Mouse (Mus musculus): ENCODE results near the gene Ttll1. TPM values are rescaled to one million over a fixed set of nuclear protein-coding genes. Genes with fewer than 3 reads are reported as not detected.

Gene Ttll1
- polyA plus RNA-seq, 1 experiment from 2014 or later: 125 TPM

DNA sequence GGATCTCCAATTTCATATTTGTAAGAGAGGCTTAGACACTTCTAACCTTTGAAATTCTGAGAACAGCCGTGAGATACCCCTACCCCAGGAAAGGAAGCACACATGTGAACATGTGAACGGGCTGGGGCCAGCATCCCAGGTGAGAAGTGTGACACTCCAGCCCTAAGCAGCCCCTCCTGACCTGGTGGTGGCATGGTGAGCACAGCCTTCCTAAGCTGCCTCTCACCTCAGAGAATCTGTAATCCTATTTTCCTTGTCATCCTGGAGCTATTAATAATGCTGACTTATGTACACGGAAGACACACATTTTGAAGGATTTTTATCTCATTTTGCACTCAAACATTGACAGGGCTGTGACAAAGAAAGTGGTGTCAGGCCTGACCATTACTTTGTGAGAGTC is 49.8 kb downstream of the Ttll1 start:
- Histone ChIP-seq H3K27me3 (replicated peaks) (no peaks in the 10 kb centered on the region), H3K4me3 (no peak overlapping the region), H3K9me3 (no peaks in the 10 kb centered on the region), H3K9ac (no peak overlapping the region), H3K4me2 (no peak overlapping the region), H3K27ac (no peak overlapping the region), H3K36me3 (replicated peaks) (no peaks in the 10 kb centered on the region), H3K4me1 (peaks cover 12% of the 10 kb centered on the region)
- no peak for ATAC-seq (replicated peaks)
- 85% methylated on average over 3 of the region's 3 CpGs for WGBS

- H3K36me3 ChIP-seq (replicated peaks): no peaks in the 10 kb centered on the region
- no peak overlapping the region for H3K4me2 ChIP-seq
- H3K27me3 ChIP-seq (replicated peaks): no peaks in the 10 kb centered on the region
- H3K9ac ChIP-seq: no peak overlapping the region
- WGBS: 95% methylated on average over 1 of the region's 1 CpGs
- no peaks in the 10 kb centered on the region for H3K9me3 ChIP-seq
- H3K4me3 ChIP-seq: no peak overlapping the region
- no peak for ATAC-seq (replicated peaks)
- no peak overlapping the region for H3K27ac ChIP-seq
- H3K4me1 ChIP-seq: no peaks in the 10 kb centered on the region
Measured at GRCm38 (mm10) chr15:83457541-83457940, 53.2 kb downstream of the Ttll1 start.

DNA sequence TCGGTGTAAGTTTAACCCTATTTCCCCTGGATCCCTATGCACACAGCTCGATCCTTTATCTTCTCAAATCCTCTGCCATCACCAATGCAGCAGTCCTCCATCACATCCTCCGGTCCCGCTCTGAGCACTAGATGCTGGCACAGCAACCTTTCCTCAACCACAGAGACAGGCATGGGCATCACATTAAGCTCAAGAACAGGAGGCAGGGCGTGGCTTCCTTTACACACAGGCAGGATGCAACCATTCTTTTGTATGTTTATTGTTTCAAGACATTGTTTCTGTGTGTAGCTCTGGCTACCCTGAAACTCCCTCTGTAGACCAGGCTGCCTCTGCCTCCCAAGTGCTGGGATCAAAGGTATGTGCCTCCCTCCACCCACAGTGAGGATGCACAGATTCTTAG is 55.1 kb downstream of the Ttll1 start:
- Histone ChIP-seq H3K9me3 (no peaks in the 10 kb centered on the region), H3K36me3 (replicated peaks) (no peaks in the 10 kb centered on the region), H3K4me3 (no peak overlapping the region), H3K27me3 (replicated peaks) (no peaks in the 10 kb centered on the region), H3K9ac (no peak overlapping the region), H3K27ac (no peak overlapping the region), H3K4me1 (no peaks in the 10 kb centered on the region), H3K4me2 (no peak overlapping the region)
- no peak for ATAC-seq (replicated peaks)
- 96% methylated on average over 5 of the region's 5 CpGs for WGBS

DNA sequence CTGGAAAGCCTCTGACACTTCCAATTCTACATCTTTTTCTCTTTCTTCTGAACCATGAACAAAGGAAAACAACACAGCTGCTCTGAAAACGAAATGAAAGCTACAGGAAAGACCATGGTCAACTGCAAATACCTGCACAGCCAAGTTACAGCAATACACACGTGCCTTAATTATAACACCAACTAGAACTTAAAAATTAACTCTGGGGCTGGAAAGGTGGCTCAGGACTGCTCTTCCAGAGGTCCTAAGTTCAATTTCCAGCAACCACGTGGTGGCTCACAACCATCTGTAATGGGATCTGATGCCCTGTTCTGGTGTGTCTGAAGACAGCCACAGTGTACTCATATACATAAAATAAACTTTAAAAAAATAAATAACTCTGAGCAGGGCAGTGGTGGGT is 55.7 kb downstream of the Ttll1 start:
- H3K9me3 ChIP-seq: no peaks in the 10 kb centered on the region
- no peaks in the 10 kb centered on the region for H3K4me1 ChIP-seq
- H3K36me3 ChIP-seq (replicated peaks): no peaks in the 10 kb centered on the region
- H3K4me2 ChIP-seq: no peak overlapping the region
- WGBS: 89% methylated on average over 3 of the region's 3 CpGs
- no peak overlapping the region for H3K4me3 ChIP-seq
- H3K27ac ChIP-seq: no peak overlapping the region
- no peaks in the 10 kb centered on the region for H3K27me3 ChIP-seq (replicated peaks)
- no peak for ATAC-seq (replicated peaks)
- no peak overlapping the region for H3K9ac ChIP-seq

GRCm38 (mm10) chr15:83454419-83454818 is 56.3 kb downstream of the Ttll1 start:
- no peak for ATAC-seq (replicated peaks)
- 87% methylated on average over 7 of the region's 7 CpGs for WGBS
- no peaks in the 10 kb centered on the region for H3K27me3 ChIP-seq (replicated peaks)
- H3K27ac ChIP-seq: no peak overlapping the region
- H3K9me3 ChIP-seq: no peaks in the 10 kb centered on the region
- H3K9ac ChIP-seq: no peak overlapping the region
- no peak overlapping the region for H3K4me3 ChIP-seq
- no peak overlapping the region for H3K4me2 ChIP-seq
- no peaks in the 10 kb centered on the region for H3K4me1 ChIP-seq
- H3K36me3 ChIP-seq (replicated peaks): no peaks in the 10 kb centered on the region

GRCm38 (mm10) chr15:83453879-83454278 is 56.8 kb downstream of the Ttll1 start:
- H3K4me3 ChIP-seq: no peak overlapping the region
- 87% methylated on average over 3 of the region's 3 CpGs for WGBS
- no peak overlapping the region for H3K4me2 ChIP-seq
- H3K9me3 ChIP-seq: no peaks in the 10 kb centered on the region
- H3K27ac ChIP-seq: no peak overlapping the region
- no peaks in the 10 kb centered on the region for H3K4me1 ChIP-seq
- no peak overlapping the region for H3K9ac ChIP-seq
- no peaks in the 10 kb centered on the region for H3K36me3 ChIP-seq (replicated peaks)
- H3K27me3 ChIP-seq (replicated peaks): no peaks in the 10 kb centered on the region
- no peak for ATAC-seq (replicated peaks)

- H3K36me3 ChIP-seq (replicated peaks): no peaks in the 10 kb centered on the region
- no peak for ATAC-seq (replicated peaks)
- H3K9ac ChIP-seq: no peak overlapping the region
- 85% methylated on average over 7 of the region's 7 CpGs for WGBS
- H3K27me3 ChIP-seq (replicated peaks): no peaks in the 10 kb centered on the region
- H3K9me3 ChIP-seq: no peaks in the 10 kb centered on the region
- H3K27ac ChIP-seq: no peak overlapping the region
- H3K4me3 ChIP-seq: no peak overlapping the region
- H3K4me2 ChIP-seq: no peak overlapping the region
- H3K4me1 ChIP-seq: 0 out of 2 replicates have a peak, but pooled peaks cover 2% of the 10 kb centered on the region
Measured at GRCm38 (mm10) chr15:83452219-83452760, 58.4 kb downstream of the Ttll1 start.

GRCm38 (mm10) chr15:83451621-83452210 is 59.0 kb downstream of the Ttll1 start:
- H3K4me2 ChIP-seq: no peak overlapping the region
- H3K27ac ChIP-seq: no peak overlapping the region
- 64% methylated on average over 7 of the region's 7 CpGs for WGBS
- H3K9me3 ChIP-seq: no peaks in the 10 kb centered on the region
- no peak for ATAC-seq (replicated peaks)
- H3K4me3 ChIP-seq: no peak overlapping the region
- no peak overlapping the region for H3K9ac ChIP-seq
- no peaks in the 10 kb centered on the region for H3K27me3 ChIP-seq (replicated peaks)
- no peaks in the 10 kb centered on the region for H3K36me3 ChIP-seq (replicated peaks)
- 0 out of 2 replicates have a peak, but pooled peaks cover 2% of the 10 kb centered on the region for H3K4me1 ChIP-seq

GRCm38 (mm10) chr15:83450007-83450406 is 60.7 kb downstream of the Ttll1 start:
- Histone ChIP-seq H3K9me3 (no peaks in the 10 kb centered on the region), H3K9ac (no peak overlapping the region), H3K4me3 (no peak overlapping the region), H3K27me3 (replicated peaks) (no peaks in the 10 kb centered on the region), H3K36me3 (replicated peaks) (no peaks in the 10 kb centered on the region), H3K4me1 (0 out of 2 replicates have a peak, but pooled peaks cover 8% of the 10 kb centered on the region), H3K4me2 (no peak overlapping the region), H3K27ac (no peak overlapping the region)
- WGBS: 78% methylated on average over 2 of the region's 2 CpGs
- no peak for ATAC-seq (replicated peaks)

- H3K9ac ChIP-seq: no peak overlapping the region
- H3K4me3 ChIP-seq: no peak overlapping the region
- H3K9me3 ChIP-seq: no peaks in the 10 kb centered on the region
- H3K4me1 ChIP-seq: 0 out of 2 replicates have a peak, but pooled peaks cover 8% of the 10 kb centered on the region
- no peak overlapping the region for H3K27ac ChIP-seq
- H3K36me3 ChIP-seq (replicated peaks): no peaks in the 10 kb centered on the region
- no peak overlapping the region for H3K4me2 ChIP-seq
- H3K27me3 ChIP-seq (replicated peaks): no peaks in the 10 kb centered on the region
- WGBS: 80% methylated on average over 5 of the region's 5 CpGs
- no peak for ATAC-seq (replicated peaks)
Measured at GRCm38 (mm10) chr15:83448646-83449045, 62.0 kb downstream of the Ttll1 start.

DNA sequence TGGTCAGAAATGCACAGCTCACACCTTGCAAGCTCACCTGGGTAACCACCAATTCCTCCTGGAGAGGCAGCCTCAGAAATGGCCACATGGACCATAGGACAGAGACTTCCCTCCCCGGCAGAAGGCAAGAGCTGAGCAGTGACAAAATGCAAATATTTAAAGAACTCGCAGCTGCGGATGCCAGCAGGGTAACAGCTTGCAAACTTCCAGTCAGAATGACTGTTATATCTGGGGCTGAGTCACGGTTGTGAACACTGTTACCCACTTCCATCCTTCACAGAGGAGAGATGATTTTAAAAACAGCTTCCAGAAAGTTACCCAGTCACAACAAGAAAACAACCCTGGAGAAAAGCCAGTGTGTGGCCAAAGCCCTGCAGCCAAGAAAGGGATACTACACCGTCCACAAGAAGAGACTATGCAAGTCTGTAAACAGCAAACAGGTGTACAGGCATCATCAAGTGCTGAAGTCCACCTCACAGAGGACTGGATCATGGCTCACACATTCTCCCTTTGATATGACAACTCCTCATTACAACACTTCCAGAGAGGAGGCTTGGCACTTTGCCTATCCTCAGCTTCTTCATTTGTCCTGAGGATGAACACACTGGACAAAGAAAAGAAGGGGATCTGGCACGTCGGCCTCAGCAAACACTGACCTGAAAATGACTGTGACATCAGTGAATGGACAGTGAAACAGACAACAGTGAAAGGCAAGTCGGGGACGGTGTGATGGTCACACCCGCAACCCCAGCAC is 62.7 kb downstream of the Ttll1 start:
- no peak for ATAC-seq (replicated peaks)

GRCm38 (mm10) chr15:83445908-83446307 is 64.8 kb downstream of the Ttll1 start:
- Histone ChIP-seq H3K27ac (no peak overlapping the region), H3K9ac (no peak overlapping the region), H3K9me3 (no peaks in the 10 kb centered on the region), H3K27me3 (replicated peaks) (no peaks in the 10 kb centered on the region), H3K4me1 (0 out of 2 replicates have a peak, but pooled peaks cover 8% of the 10 kb centered on the region), H3K4me3 (no peak overlapping the region), H3K4me2 (no peak overlapping the region), H3K36me3 (replicated peaks) (no peaks in the 10 kb centered on the region)
- ATAC-seq (replicated peaks): no peak
- WGBS: 82% methylated on average over 2 of the region's 2 CpGs

More for the DNA sequence above, 62.7 kb downstream of the Ttll1 start:
- Histone ChIP-seq H3K36me3 (replicated peaks) (no peaks in the 10 kb centered on the region), H3K9me3 (no peaks in the 10 kb centered on the region), H3K4me3 (no peak overlapping the region), H3K27ac (no peak overlapping the region), H3K4me2 (no peak overlapping the region), H3K9ac (no peak overlapping the region), H3K4me1 (0 out of 2 replicates have a peak, but pooled peaks cover 8% of the 10 kb centered on the region), H3K27me3 (replicated peaks) (no peaks in the 10 kb centered on the region)
- 57% methylated on average over 10 of the region's 10 CpGs for WGBS
